ENCODE assay signal across 2 mouse cellular contexts in the genomic region with DNA sequence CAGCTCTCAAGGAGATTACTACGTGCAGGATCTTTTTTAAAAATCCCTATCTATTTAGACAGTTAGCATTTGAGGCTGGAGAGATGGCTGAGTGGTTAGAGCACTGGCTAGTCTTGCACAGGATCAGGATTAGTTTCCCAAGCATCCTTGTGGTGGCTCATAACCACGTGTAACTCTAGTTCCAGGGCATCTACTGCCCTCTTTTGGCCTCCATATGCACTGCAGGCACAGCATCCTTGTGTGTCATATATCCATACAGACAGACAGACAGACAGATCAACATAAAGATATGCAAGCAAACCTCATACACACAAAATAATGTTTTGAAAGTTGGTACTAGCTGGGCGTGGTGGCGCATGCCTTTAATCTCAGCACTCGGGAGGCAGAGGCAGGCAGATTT.
TF ChIP-seq lines count a peak whose summit lies in the region.

No protein-coding gene starts in this region.

TF ChIP-seq in CH12.LX, 34 proteins besides CTCF, POLR2A, EP300 and RAD21 (continued from another document):
- no peak for TF ChIP-seq MEF2A (IDR thresholded peaks at IDR 0.05; ENCODE audit: borderline replicate concordance, low read depth, low read length)
- TF ChIP-seq MAX (IDR thresholded peaks at IDR 0.05; ENCODE audit: low read length): no peak
- TF ChIP-seq NRF1 (IDR thresholded peaks at IDR 0.05; ENCODE audit: low read depth, low read length): no peak
- no peak for TF ChIP-seq RCOR1 (conservative IDR thresholded peaks at IDR 0.05; ENCODE audit: low read depth, low read length)
- no peak for TF ChIP-seq CHD1 (IDR thresholded peaks at IDR 0.05; ENCODE audit: low read depth, low read length)
- TF ChIP-seq E2F4 (IDR thresholded peaks at IDR 0.05; ENCODE audit: insufficient replicate concordance, low read depth, low read length): no peak
- no peak for TF ChIP-seq KAT2A (IDR thresholded peaks at IDR 0.05; ENCODE audit: insufficient replicate concordance, low read length)
- TF ChIP-seq USF1 (IDR thresholded peaks at IDR 0.05; ENCODE audit: low read depth, low read length): no peak

TF ChIP-seq in MEL, 35 proteins besides CTCF, POLR2A, EP300 and RAD21 (continued from another document):
- TF ChIP-seq ZNF384 (IDR thresholded peaks at IDR 0.05; ENCODE audit: low read depth, low read length): no peak
- no peak for TF ChIP-seq MAX (IDR thresholded peaks at IDR 0.05; ENCODE audit: low read length)
- no peak for TF ChIP-seq USF1 (IDR thresholded peaks at IDR 0.05; ENCODE audit: low read depth, low read length)
